Mouse (Mus musculus): ENCODE data around the gene 1700011M02Rik. TPM values are rescaled to one million over a fixed set of nuclear protein-coding genes. Genes with fewer than 3 reads are reported as not detected.
"Not testable (repeated sequence)": the region's sequence is repeated elsewhere in the genome, so short reads cannot be mapped to it uniquely, and the experiment has no call there.

Gene 1700011M02Rik
- not detected in 2 replicates for polyA plus RNA-seq (2012; rRNA removed)

DNA sequence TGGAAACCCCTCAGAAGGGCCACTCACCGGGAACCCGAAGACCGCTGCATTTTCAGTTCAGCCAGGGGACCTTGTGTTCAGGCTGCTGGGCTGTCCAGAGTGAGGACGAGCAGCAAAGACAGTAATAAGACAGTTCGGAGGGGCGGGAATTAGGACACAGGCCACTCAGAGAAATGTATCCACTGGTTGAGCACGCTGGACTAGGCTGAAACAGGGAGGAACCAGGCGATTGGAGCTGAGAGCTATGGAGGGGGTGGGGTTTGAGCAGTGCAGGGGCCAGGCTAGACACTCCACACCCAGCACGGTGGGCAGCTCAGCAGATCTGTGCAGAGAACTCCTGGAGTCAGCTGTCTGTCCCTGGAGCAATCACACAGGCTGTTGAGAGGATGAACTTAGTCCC, at the start of gene 1700011M02Rik, which contains the start of gene Dmrtc1a:
Gene 1700011M02Rik, plus strand, starts transcription at position 319 of the 400 bp plus-strand sequence.
Gene Dmrtc1a, minus strand, starts transcription at position 101 of the 400 bp plus-strand sequence.
- not testable (repeated sequence) for DNase-seq; H3K4me3 ChIP-seq (replicated peaks; ENCODE audit: extremely low read depth, low read depth, low read length); H3K4me1 ChIP-seq (ENCODE audit: control insufficient read depth, insufficient read depth, low read length)
- 87% methylated on average over 9 of the region's 9 CpGs for WGBS

- no peak for TF ChIP-seq POLR2A (IDR thresholded peaks at IDR 0.05; ENCODE audit: borderline replicate concordance, extremely low read depth, low read depth, low read length)
- no peaks in the 10 kb centered on the region for H3K4me1 ChIP-seq (ENCODE audit: control insufficient read depth, insufficient read depth, low read length)
- DNase-seq, result no peak
- 85% methylated on average over 6 of the region's 6 CpGs for WGBS
- H3K4me3 ChIP-seq (replicated peaks; ENCODE audit: extremely low read depth, low read depth, low read length), result no peak within 1 kb of the TSS
Observed at GRCm38 (mm10) chrX:102867871-102868270, 40.8 kb upstream of the 1700011M02Rik start, which contains the start of gene 1700031F05Rik. 1700031F05Rik (minus strand) TSS chrX:102867971.

DNA sequence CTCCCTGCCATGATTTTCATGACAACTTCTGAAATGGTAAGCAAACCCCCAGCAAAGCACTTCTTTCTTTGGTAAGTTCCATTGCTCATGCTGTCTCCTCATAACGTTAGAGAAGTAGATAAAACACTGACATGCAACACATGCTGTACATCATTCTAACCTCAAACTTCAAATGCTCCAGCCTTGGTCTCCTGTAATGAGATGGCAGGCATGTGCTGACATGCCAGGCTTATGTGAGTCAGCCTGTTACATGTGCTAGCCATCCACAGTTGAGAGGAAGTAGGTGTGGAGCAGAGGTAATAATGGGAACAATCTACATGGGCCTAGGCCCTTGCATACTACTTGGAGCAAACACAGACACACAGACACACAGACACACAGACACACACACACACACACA, 6.1 kb downstream of the 1700011M02Rik start:
- not testable (repeated sequence) for H3K4me3 ChIP-seq (replicated peaks; ENCODE audit: extremely low read depth, low read depth, low read length); DNase-seq; H3K4me1 ChIP-seq (ENCODE audit: control insufficient read depth, insufficient read depth, low read length)
- 52% methylated on average over 1 of the region's 1 CpGs for WGBS

DNA sequence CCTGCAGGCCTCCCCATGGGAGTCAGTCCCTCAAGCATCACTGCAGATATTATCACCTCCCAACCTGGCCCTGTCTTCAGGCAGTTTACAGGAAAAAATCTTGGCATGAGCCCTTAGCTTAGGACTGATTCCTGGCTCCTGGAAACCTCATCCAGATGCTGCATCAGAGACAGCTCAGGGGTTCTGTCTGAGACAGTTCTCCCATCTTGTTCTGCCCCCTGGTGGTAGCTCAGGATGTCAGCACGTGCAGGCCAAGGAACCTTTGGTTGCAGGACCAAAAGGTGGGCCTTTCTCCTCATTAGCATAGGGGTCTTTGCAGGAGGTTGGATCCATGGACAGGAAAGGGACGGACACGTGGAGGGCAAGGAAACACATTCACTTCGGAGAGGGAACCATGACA, 18.0 kb downstream of the 1700011M02Rik start:
- not testable (repeated sequence) for H3K4me1 ChIP-seq (ENCODE audit: control insufficient read depth, insufficient read depth, low read length); H3K4me3 ChIP-seq (replicated peaks; ENCODE audit: extremely low read depth, low read depth, low read length); DNase-seq
- WGBS, result 27% methylated on average over 4 of the region's 4 CpGs

DNA sequence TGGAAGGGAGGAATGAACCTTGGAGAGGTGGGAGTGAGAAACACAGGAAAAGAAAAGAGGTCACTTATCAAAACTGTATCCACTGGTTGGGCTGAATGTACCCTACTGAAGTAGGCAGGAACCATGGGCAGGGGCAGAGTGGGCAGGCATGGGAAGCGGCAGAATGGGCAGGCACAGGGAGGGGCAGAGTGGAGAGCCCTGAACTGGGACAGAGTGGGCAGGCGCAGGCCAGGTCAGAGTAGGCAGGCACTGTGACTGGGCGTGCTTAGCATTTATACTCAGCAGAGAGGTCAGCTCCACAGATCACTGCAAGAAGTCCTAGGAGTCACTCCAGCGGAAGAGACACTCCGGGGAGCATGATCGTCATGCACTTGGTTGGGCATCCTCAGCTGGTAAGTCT, 19.4 kb downstream of the 1700011M02Rik start, which contains the start of gene 1700018G05Rik:
Gene 1700018G05Rik, plus strand, starts transcription at position 301 of the 400 bp plus-strand sequence.
- H3K4me1 ChIP-seq (ENCODE audit: control insufficient read depth, insufficient read depth, low read length); DNase-seq; H3K4me3 ChIP-seq (replicated peaks; ENCODE audit: extremely low read depth, low read depth, low read length): not testable (repeated sequence)
- 86% methylated on average over 6 of the region's 6 CpGs for WGBS

GRCm38 (mm10) chrX:102932992-102933570, 24.4 kb downstream of the 1700011M02Rik start:
- Histone ChIP-seq H3K4me3 (replicated peaks; ENCODE audit: extremely low read depth, low read depth, low read length) (no peak overlapping the region), H3K4me1 (ENCODE audit: control insufficient read depth, insufficient read depth, low read length) (no peaks in the 10 kb centered on the region)
- no peak for DNase-seq
- WGBS, result 56% methylated on average over 12 of the region's 12 CpGs
- TF ChIP-seq CTCF (IDR thresholded peaks at IDR 0.05; ENCODE audit: insufficient read depth, low read length) (no peak), POLR2A (IDR thresholded peaks at IDR 0.05; ENCODE audit: borderline replicate concordance, extremely low read depth, low read depth, low read length) (no peak)

DNA sequence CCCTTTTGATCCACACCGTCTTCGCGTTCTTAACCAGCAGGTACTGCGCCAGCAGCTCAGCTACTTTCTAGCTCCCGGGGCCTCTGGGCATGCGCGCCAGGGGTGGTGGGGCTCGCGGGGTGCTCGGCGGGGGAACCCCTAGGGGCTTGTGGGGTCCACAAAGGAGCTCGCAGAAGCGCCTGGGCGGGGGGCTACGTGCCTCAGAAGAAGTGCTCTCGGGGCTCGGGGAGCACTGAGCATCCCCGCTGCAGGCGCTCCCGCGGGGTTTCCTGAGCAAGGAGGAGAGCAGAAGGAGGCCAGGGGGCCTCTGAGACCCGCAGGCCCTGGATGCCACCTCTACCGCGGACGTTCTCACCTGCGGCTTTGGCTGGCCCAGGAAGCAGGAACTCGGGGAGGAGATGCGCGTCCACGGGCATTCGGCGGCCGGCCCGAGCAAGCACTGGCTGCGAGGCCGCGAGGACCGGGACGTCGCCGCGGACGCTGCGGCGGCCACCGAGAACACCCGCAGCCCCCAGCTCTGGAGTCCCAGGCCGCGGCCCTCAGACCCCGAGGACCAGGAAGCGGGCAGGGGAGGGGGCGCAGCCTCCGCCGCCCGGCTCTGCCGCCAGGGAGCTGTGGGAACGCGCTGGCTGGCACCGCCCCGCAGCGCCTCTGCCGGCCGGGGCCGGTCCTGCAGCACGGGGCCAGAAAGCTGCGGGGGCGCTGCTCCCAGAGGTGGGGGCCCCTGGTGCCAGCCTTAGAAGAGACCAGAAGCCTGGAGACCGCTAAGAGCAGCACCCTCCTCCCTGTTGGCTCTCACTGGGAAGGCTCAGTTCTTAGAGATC, 25.1 kb downstream of the 1700011M02Rik start:
- 34% methylated on average over 68 of the region's 68 CpGs for WGBS
- DNase-seq, result peak; percentile 36
- no peak for TF ChIP-seq POLR2A (IDR thresholded peaks at IDR 0.05; ENCODE audit: borderline replicate concordance, extremely low read depth, low read depth, low read length)

DNA sequence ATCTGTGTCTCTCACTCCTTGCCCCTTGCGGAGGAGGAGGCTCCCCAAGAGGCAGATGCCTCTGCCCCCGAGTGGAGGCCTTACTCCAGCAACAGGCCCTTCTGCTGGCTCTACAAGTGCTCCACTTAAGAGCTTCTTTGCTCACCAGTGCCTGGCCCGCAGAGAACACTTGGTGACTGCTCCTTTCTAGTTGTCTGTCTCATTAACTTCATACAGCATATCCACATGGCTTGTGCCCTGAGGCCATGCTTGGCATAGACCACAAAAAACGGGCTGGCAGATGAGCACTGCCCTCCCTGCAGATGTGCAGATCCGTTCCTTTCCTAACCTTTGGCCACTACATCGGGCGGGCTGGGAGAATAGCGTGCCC, 25.7 kb downstream of the 1700011M02Rik start:
- 71% methylated on average over 8 of the region's 8 CpGs for WGBS
- TF ChIP-seq CTCF (IDR thresholded peaks at IDR 0.05; ENCODE audit: insufficient read depth, low read length), result no peak
- TF ChIP-seq POLR2A (IDR thresholded peaks at IDR 0.05; ENCODE audit: borderline replicate concordance, extremely low read depth, low read depth, low read length), result no peak
- Histone ChIP-seq H3K4me1 (ENCODE audit: control insufficient read depth, insufficient read depth, low read length) (no peaks in the 10 kb centered on the region), H3K4me3 (replicated peaks; ENCODE audit: extremely low read depth, low read depth, low read length) (no peak overlapping the region)
- DNase-seq, result no peak

More for the DNA sequence above, 25.1 kb downstream of the 1700011M02Rik start:
- no peaks in the 10 kb centered on the region for H3K4me1 ChIP-seq (ENCODE audit: control insufficient read depth, insufficient read depth, low read length)
- H3K4me3 ChIP-seq (replicated peaks; ENCODE audit: extremely low read depth, low read depth, low read length), result peak overlapping the region; percentile 37

- no peak for TF ChIP-seq CTCF (IDR thresholded peaks at IDR 0.05; ENCODE audit: insufficient read depth, low read length)
- no peak for TF ChIP-seq POLR2A (IDR thresholded peaks at IDR 0.05; ENCODE audit: borderline replicate concordance, extremely low read depth, low read depth, low read length)
- DNase-seq, result no peak
- Histone ChIP-seq H3K4me3 (replicated peaks; ENCODE audit: extremely low read depth, low read depth, low read length) (no peak overlapping the region), H3K4me1 (ENCODE audit: control insufficient read depth, insufficient read depth, low read length) (no peaks in the 10 kb centered on the region)
- 47% methylated on average over 5 of the region's 5 CpGs for WGBS
Observed at GRCm38 (mm10) chrX:102936743-102937142, 28.0 kb downstream of the 1700011M02Rik start.

DNA sequence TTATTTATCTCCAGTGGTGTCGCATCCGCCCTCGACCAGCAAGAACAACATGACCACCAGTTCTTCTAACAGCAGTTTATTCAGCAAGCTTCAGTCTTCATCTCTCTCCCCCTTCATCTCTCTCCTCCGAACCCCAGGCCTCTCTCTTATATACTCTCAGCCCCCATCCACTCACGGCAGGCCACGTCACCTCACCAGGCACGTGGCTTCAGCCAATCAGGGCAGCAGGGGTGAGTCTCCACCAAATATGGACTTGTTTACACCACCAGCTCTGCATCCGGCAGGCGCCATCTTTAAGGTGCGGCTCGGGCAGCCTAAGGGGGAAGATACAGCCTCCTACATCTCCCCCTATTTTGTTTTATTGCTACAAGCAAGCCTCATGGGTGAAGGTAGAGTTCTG, 41.4 kb downstream of the 1700011M02Rik start:
- WGBS, result 84% methylated on average over 11 of the region's 11 CpGs
- not testable (repeated sequence) for H3K4me1 ChIP-seq (ENCODE audit: control insufficient read depth, insufficient read depth, low read length); H3K4me3 ChIP-seq (replicated peaks; ENCODE audit: extremely low read depth, low read depth, low read length); DNase-seq

Measured in lung, adult 2 months (tissue).